Mouse (Mus musculus) right cerebral cortex, postnatal 10 days (tissue): ENCODE results near the gene Spp1.
"Not testable (repeated sequence)": the region's sequence is repeated elsewhere in the genome, so short reads cannot be mapped to it uniquely, and the experiment has no call there.

Source experiments
- DNase-seq, 2 experiments: peaks; one replicate each; pipeline ENCODE4 v3.0.0; 2021; ENCODE audit warnings: low spot score in 2 of 2

Gene Spp1

DNA sequence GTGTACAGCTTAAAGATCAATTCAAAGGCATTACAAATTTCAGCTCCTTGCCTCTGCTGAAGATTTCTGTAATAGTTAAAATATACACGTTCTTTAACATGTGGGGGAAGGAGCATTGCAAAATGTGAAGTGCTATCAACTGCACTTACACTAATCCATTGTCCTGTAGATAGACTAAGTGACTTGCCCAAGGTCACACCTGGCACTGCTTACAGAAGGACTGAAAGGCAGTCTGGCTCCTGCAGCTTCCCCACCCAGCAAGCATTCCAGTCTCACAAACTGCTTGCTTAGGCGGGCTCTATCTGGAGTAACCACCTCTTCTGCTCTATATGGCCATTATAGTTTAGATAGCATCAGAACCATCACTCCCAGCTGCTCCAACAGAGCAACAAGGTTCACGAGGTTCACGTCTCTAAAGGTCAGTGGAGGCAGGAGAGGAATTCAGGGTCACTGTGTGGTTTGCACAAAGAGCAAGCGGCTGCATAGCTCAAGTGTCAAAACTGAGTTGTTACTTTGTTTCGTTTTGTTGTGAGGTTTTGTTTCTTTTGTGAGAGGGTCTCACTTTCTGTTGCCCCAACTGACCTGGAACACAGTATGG lies 851 bp upstream of the Spp1 start:
- DNase-seq, result no peak

DNA sequence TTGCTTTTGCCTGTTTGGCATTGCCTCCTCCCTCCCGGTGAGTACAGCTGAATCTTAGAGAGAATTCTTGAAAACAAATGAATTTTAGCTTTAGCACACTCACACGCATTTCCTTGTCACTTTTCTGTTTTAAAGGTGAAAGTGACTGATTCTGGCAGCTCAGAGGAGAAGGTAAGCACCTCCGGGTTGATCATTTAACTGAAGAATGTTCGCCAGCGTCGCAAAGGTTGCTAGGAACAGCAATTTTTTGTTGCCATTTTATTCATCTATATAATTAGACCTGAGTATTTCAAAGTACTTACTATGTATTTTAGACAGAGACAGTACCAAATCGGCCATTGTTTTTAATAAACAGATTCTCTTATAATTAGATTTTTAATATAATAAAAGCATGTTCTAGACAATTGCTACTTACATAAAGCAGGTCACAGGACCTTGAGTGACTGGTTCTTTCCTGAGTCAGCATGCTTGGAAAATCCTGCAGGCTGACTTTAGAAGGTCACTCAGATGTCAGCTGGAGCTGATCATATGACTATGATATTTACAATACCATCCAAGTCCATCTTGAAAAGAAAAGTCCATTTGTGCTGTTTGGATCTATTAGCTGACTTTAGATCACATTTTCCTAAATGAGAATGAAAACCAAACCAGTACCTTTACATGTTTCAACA lies 1.6 kb downstream of the Spp1 start:
- DNase-seq, result no peak

DNA sequence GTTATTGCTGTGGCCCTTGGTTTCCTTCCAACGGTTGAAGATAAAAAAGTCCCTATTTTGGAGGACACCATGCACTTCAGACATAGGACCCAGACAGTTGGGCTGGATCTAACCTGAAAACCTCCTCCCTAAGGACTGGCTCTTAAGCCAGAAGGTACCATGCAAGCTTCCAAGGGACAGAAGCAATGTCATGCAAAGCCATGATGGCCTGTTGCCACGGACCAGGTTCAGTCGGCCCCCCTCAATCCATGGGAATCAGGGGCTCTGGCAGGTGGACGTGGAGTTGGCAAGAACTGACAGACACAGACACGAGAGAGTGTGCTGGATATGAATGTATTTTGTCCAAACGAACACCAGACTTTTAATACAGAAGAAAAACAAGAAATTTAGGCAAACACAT lies 7.5 kb downstream of the Spp1 start:
- no peak for DNase-seq

DNA sequence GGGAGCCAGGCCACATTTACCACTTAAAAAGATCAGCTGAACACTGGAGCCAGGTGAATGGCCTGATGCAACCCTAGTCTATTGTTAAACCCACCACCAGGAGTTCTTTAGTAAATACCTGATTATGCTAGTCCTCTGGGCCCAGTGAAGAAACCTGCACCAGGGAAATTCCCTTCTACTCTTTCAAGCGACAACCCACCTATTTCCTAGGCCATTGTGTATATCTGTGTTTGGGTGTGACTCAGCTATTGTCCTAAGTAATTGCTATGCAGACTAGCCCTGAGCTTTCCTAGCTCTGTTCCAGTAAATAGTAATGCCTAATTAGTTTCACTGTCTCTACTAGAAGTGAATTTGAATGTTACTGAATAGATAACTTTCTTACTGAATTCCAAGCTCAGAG lies 7.9 kb downstream of the Spp1 start:
- DNase-seq, result no peak

DNA sequence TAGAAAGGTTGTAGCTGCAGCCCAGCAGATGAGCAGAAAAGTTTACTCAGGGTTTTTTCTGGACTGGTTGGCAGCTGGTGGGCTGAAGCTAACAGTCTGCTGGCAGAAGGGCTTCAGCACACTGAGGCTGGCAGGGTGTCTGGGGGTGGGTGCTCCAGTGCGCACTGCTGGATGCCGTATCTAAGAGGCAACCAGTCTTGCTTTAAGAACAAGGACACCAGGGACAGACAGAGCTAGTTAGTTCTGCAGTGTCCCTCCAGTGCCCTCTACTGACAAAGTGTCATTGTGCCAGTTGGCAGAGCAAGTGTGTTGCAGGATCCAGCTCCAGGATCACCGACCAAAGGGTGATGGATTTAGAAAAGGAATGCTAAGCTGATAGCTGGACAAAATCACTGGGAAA lies 11.2 kb downstream of the Spp1 start:
- DNase-seq, result peak; percentile 82 to 86

DNA sequence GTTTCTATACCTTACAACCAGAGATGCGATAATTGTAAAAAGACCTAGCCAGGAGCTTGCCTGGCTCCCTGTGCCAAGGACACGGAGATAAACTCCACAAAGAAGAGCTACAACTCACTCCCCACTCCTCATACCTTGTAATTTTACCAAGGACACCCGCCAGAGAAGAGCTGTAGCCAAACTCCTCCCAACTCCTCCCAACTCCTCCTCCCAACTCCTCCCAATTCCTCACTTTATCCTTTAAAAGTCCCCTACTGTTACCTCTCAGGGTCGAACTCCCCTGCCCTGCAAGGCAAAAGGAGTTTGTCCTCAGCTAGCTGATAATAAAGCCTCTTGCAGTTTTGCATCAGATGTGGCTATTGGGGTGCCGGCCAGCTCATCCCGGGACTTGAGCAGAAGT lies 13.4 kb downstream of the Spp1 start:
- not testable (repeated sequence) for DNase-seq

DNA sequence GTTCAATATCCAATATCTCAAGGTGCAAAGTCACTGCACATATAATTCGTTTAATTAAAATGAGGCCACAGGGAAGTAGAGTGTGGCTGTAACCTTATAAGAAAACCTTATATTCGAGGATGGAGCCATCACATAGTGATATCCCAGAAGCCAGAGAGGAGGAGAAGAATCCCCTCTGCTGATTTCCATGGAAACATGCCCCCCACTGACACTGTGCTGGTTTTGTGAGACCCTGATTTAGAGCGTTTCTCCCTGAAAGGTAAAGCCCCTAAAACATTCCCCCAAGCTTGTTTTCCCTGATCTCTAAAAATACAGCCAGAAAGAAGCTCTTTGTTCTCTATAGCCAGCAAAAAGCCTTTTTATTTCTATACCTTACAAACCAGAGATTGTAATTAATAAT lies 14.6 kb downstream of the Spp1 start:
- DNase-seq, result no peak

DNA sequence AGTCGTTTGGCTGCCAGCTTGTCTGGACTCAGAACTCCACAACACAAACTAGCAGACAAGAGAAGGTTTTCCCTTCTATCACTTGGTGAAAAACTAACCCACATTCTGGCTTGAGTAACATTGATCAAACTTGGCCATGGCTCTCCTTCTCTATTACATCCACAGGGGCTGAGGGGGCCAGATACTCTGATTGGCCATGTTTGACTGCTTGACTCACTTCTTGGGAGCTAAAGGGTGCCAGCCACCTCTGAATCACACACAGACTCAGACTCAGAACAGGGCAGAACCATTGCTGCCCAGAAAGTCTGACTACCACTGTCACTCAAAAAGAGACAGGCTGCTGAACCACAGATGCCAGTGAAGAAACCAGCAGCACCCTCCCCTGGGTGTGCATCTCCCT lies 18.2 kb downstream of the Spp1 start:
- DNase-seq, result no peak

DNA sequence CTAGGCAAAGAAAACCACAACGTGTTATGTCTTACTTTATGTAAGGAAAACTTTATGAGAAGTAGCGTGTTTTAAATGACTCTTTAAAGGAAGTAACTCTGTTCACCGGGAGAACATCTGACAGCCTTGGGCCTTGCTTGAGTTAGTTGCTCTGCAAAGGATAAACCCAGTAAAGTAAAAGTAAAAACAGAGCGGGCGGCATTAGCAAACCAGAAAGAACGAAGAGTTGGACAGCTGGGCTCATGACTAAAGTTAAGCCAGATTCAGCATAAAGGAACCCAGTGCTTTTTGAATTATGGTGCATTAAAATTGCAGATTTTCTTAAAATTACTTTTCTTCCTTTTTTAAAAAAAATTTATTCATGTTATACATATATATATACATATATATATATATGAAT lies 19.6 kb downstream of the Spp1 start:
- DNase-seq, result peak in 1 of 2 experiments; percentile 56

DNA sequence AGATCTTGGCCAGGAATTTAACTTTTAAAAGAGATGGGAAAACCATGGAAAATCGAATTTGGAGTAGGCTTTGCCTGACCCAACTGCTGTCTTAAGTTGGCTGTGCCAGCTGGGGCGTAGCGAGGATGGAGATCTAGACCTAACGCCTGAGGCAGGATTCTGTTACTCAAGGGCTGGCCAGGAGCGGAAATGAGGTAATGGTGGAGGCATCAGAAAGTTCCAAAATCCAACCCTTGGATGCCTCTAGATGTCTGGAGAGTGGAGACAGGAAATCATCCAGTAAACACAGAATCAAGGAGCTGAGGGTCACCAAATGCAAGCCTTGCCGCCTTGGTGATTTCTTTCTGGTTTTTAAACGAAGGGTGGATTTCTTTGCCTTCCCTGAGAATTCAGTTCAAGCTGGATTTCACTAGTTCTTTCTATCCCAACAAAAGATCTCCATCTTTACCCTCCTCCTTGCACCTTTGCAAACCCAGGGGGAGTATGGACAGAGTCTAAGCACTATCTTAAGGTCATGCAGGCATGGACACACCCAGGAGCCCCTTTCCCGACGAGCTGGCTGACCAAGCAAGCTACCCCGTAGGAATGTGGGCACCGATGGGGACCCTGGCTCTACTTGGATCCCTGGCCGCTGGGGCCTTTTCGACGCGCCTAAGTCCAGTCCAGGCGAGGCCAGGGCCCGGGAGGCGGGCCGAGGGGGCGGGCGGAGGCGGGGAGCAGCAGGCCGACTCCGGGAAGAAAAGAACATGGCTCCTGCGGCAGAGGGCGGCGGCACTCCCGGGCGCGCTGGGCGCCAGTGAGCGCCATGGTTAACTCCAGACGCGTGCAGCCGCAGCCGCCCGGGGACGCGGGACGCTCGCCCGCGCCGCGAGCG lies 24.2 kb downstream of the Spp1 start, which contains the start of gene Pkd2:
Pkd2 (plus strand) TSS at position 619 of the 874 bp plus-strand sequence.
- peak; percentile 76 to 80 for DNase-seq

DNA sequence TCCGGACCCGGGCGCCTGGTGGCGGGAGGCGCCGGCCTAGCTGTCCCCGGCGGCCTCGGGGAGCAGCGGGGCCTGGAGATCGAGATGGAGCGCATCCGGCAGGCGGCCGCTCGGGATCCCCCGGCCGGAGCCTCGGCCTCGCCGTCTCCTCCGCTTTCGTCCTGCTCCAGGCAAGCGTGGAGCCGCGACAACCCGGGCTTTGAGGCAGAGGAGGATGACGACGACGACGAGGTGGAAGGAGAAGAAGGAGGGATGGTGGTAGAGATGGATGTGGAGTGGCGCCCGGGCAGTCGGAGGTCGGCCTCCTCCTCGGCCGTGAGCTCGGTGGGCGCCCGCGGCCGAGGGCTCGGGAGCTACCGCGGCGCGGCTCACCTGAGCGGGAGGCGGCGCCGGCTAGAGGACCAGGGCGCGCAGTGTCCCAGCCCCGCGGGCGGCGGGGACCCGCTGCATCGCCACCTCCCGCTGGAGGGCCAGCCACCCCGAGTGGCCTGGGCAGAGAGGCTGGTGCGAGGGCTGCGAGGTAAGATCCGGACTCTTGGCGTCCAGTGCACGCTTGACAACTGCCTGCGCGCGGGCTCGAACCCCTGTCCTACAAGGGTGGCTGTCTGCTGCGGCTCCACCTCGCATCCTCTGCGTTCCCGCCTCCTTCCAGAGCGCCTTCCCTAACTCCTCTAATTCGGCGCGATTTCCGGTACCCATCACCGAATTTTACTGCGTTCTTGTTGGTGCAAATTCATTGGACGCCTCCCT lies 25.0 kb downstream of the Spp1 start:
- DNase-seq, result peak; percentile 81 to 83

DNA sequence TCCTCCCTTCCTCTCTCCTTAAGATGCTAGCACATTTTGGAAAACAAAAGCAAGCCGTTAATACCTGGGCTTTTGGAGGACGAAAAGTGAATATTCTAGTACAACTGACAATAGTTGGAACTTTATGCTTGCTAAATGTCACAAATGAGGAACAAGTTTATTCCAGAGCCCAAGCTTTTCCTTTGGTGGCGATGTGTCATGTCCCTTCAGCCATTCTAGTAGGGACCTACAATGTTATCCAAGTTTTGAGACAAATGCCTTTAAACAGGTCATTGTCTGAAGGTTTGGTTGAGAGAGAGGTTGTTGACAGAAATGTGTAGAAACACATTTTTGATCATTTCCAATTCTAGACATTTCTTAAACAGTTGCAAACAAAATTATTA lies 25.5 kb downstream of the Spp1 start:
- no peak for DNase-seq

DNA sequence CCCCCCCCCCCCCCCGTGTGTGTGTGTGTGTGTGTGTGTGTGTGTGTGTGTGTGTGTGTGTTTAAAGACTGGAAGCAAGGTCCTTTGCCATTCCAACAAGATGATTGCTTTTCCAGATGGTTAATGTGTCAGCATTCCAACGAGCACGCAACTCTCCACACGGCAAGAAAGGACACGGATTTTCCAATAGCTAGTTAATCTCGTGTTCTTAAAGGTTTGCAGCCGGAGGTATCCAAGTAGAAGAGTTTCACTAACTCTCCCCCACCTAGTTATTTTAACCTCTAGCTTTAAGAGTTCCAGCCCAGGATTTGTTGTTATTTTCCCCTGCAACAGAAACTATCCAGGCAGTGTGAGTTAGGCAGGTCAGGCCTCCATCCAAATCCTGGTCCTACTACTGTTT lies 25.9 kb downstream of the Spp1 start:
- no peak for DNase-seq

DNA sequence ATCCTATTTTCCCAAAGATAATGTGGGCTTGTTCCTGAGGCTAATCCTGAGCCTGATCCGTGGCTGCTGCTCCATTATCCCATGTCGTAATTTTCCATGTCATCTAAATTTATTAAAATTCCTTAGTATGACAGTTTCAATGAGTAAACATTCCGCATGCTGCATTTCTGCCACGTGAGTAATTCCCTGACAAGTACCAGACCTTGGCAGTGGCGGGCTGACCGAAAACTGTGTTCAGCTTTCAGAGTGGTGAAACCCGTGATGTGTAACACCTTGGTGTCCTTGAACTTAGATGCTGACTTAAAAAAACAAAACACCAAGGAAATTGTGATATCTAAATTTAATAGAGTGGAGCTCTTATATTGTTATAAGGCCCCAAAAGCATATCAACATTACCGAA lies 30.4 kb downstream of the Spp1 start:
- DNase-seq, result no peak

DNA sequence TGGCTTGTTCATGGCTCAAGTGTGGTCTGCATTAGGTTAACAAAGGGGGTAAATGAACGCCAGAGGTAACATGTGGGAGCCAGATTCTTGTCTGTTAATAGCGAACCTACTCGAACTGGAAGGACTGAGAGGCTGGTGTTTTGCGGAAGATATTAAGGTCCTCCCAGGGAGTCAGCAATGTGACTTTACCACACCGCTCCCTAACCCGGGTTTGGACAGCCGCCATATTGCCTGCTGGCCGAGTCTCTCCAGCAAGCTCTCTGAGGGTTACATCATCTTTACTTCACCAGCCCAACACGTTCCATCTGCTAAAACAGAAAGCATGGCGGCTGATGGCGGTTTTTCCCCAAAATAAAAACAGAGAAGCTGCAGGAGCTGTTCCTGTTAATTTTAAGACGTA lies 30.8 kb downstream of the Spp1 start:
- peak in 1 of 2 experiments; percentile 47 for DNase-seq

DNA sequence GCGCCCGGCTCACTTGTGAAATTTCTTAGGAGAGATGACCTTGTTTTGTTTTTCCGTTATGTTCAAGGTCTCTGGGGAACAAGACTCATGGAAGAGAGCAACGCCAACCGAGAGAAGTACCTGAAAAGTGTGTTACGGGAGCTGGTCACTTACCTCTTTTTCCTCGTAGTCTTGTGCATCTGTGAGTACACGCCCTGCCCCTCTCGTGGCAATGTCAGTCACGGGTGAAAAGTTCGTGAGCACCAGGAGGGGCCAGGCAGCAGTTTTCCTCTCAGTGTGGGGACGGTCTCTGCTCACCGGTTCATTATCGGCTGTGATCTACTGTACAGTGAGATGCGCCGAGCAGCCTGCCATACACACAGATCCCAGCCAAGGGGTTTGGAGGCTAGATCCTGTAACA lies 31.9 kb downstream of the Spp1 start:
- no peak for DNase-seq

DNA sequence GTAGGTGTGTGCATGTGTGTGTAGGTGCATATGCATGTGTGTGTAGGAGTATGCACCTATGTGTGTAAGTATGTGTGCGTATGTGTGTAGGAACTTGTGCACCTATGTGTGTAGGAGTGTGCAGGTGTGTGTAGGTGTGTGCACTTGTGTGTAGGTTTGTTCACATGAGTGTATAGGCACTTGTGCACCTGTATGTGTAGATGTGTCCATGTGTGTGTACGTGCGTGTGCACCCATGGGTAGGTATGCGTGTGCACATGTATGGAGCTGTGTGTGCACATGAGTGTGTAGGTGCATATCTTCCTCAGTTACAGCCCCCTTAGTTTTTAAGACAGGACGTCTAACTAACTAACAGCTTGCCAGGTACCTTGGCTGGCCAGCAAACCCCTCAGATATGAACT lies 33.7 kb downstream of the Spp1 start:
- no peak for DNase-seq

DNA sequence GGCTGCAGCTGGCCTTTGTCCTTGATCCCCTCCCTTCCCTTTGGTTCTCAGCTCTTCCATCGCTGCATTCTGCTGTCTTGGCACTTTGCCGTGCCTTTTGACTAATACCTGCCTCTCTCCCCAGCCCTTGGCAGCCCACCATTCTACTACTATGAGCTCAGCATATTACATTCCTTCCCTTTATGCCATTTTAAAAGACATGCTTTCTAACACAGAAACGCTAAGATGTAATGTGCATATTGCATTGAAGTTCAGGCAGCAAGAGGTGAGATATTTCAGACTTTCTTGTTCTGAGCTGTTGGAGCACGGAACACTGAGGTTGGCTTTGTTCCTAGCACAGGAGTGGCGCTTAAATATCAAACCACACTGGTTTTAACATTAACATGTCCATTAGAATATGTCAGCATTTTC lies 36.1 kb downstream of the Spp1 start:
- no peak for DNase-seq

DNA sequence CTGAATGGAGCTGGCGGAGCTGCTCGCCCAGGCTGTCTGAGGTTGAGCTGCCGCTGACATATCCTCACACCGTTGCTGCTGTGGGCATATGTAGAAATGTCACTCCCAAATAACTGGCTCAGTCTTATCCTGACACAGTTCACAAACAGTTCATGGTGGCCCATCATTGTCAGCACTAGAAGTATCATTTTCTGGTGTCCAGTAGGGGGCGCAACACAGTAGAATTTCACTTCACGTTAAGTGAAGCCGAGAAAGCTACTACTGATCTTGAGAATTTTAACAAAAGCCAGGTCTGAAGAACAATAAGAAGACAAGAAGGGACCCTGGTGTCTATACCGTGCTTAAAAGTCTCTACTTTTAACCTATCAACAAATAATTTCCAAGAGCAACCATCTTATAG lies 37.5 kb downstream of the Spp1 start:
- DNase-seq, result no peak

DNA sequence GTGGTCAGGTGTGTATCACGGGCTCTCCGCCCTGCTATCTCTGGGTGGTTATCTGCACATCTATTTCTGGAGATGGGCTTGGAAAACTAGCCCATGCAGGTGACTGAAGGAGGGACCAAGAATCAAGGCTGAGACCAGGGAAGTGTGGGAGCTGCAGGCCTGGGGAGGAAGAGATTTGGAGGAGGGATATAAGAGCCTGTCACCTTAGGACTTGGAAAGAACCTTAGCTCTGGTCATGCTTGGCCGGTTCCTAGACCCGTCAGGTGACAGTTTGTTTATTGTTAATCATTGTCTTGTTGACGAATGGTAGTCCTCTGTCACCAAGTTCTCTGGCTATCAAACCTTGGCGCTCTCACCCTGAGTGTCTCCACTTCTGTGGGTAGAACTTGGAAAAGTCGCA lies 45.4 kb downstream of the Spp1 start:
- DNase-seq, result no peak

DNA sequence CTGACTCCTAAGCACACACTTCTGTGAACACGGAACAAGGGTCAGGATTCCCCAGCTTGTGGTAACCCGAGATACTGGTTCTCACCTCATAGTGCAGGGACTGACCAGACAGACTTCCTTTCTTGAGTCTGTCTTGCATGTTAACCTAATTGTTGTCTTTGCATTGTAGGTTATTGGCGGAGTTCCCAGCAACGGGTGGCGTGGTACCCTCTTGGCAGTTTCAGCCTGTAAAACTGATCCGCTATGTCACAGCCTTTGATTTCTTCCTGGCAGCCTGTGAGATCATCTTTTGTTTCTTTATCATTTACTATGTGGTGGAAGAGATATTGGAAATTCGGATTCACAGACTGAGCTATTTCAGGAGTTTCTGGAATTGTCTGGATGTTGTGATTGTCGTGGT lies 47.9 kb downstream of the Spp1 start:
- DNase-seq, result no peak
